Mouse (Mus musculus) limb, embryonic 10.5 days (tissue): ENCODE data around the gene Csnk1d. TPM values are rescaled to one million over a fixed set of nuclear protein-coding genes. Genes with fewer than 3 reads are reported as not detected.

Experiments used
- DNase-seq: peaks from one replicate; pipeline ENCODE4 v3.0.0-alpha.2; 2017; ENCODE audit warnings: low spot score
- H3K27ac ChIP-seq: fragments of 300-500 bp; sonication (generic); 2 replicates; pipeline ENCODE4 v1.5.1; 2016; ENCODE audit warnings: mild to moderate bottlenecking
- H3K27me3 ChIP-seq: fragments of 300-500 bp; sonication (generic); 2 replicates; pipeline ENCODE4 v1.6.1; 2016; ENCODE audit warnings: low read depth, mild to moderate bottlenecking; ENCODE audit not compliant: poor library complexity, severe bottlenecking
- H3K36me3 ChIP-seq: fragments of 300-500 bp; sonication (generic); 2 replicates; pipeline ENCODE4 v1.6.1; 2016; ENCODE audit warnings: mild to moderate bottlenecking, moderate library complexity
- H3K4me1 ChIP-seq: fragments of 300-500 bp; sonication (generic); 2 replicates; pipeline ENCODE4 v1.6.1; 2016
- H3K4me3 ChIP-seq: fragments of 300-500 bp; sonication (generic); 2 replicates; pipeline ENCODE4 v1.5.1; 2016; ENCODE audit warnings: mild to moderate bottlenecking, moderate library complexity
- H3K9me3 ChIP-seq: fragments of 300-500 bp; sonication (generic); replicated peaks from 2 replicates; pipeline ENCODE4 v1.6.1; 2016; ENCODE audit warnings: mild to moderate bottlenecking
- WGBS: fragments of 180-500 bp; shearing (Covaris S2); methylation state at CpG from one replicate; pipeline ENCODE4 v1.1.7; 2016; 5-methylcytosine and 5-hydroxymethylcytosine counted together
- polyA plus RNA-seq: library from polyadenylated mRNA; unstranded; fragments of >200 nt; fragmentation: Nextera tagmentation; extraction: Ambion mirVana; gene quantifications from 2 replicates; pipeline ENCODE4 v1.2.1, GENCODE M21; 2016

The Csnk1d gene
- polyA plus RNA-seq, 1 experiment from 2014 or later, result 136 TPM

GRCm38 (mm10) chr11:121006184-121006583 is 15.1 kb upstream of the Csnk1d start:
- Histone ChIP-seq H3K9me3 (no peaks in the 10 kb centered on the region), H3K4me1 (peaks cover 5% of the 10 kb centered on the region; the same call in 1 of the 2 replicates), H3K36me3 (no peaks in the 10 kb centered on the region), H3K27me3 (no peaks in the 10 kb centered on the region), H3K27ac (no peak overlapping the region), H3K4me3 (no peak overlapping the region)
- DNase-seq, result no peak
- WGBS, result 72% methylated on average over 6 of the region's 6 CpGs

GRCm38 (mm10) chr11:121004281-121004680 is 13.2 kb upstream of the Csnk1d start:
- Histone ChIP-seq H3K27ac (no peak overlapping the region), H3K4me1 (peaks cover 5% of the 10 kb centered on the region; the same call in 1 of the 2 replicates), H3K36me3 (0 out of 2 replicates have a peak, but pooled peaks cover under 1% of the 10 kb centered on the region), H3K9me3 (no peaks in the 10 kb centered on the region), H3K27me3 (no peaks in the 10 kb centered on the region), H3K4me3 (no peak overlapping the region)
- WGBS, result 81% methylated on average over 5 of the region's 5 CpGs
- no peak for DNase-seq

- no peak for DNase-seq
- Histone ChIP-seq H3K9me3 (no peaks in the 10 kb centered on the region), H3K27me3 (no peaks in the 10 kb centered on the region), H3K27ac (no peak overlapping the region), H3K36me3 (peaks cover 5% of the 10 kb centered on the region), H3K4me3 (no peak overlapping the region), H3K4me1 (peaks cover 4% of the 10 kb centered on the region; the same call in 1 of the 2 replicates)
- 86% methylated on average over 4 of the region's 4 CpGs for WGBS
These were observed 10.8 kb upstream of the Csnk1d start for GRCm38 (mm10) chr11:121001966-121002365.

- WGBS, result 85% methylated on average over 6 of the region's 6 CpGs
These were observed 3.6 kb upstream of the Csnk1d start for GRCm38 (mm10) chr11:120994741-120995140.

GRCm38 (mm10) chr11:120993586-120993985 is 2.5 kb upstream of the Csnk1d start:
- Histone ChIP-seq H3K4me3 (no peak overlapping the region), H3K27me3 (no peaks in the 10 kb centered on the region), H3K36me3 (peaks cover 12% of the 10 kb centered on the region), H3K4me1 (peaks cover 24% of the 10 kb centered on the region), H3K9me3 (no peaks in the 10 kb centered on the region), H3K27ac (no peak overlapping the region)
- no peak for DNase-seq
- WGBS, result 93% methylated on average over 5 of the region's 5 CpGs

More at GRCm38 (mm10) chr11:120994741-120995140, 3.6 kb upstream of the Csnk1d start:
- no peak for DNase-seq
- peaks cover 11% of the 10 kb centered on the region for H3K36me3 ChIP-seq
- no peaks in the 10 kb centered on the region for H3K27me3 ChIP-seq
- no peaks in the 10 kb centered on the region for H3K9me3 ChIP-seq
- H3K27ac ChIP-seq, result no peak overlapping the region
- H3K4me1 ChIP-seq, result peaks cover 12% of the 10 kb centered on the region
- H3K4me3 ChIP-seq, result no peak overlapping the region

GRCm38 (mm10) chr11:120993080-120993479 is 1.9 kb upstream of the Csnk1d start:
- Histone ChIP-seq H3K27ac (no peak overlapping the region), H3K4me3 (no peak overlapping the region), H3K9me3 (no peaks in the 10 kb centered on the region), H3K27me3 (no peaks in the 10 kb centered on the region), H3K36me3 (peaks cover 17% of the 10 kb centered on the region), H3K4me1 (peaks cover 29% of the 10 kb centered on the region)
- 97% methylated on average over 3 of the region's 3 CpGs for WGBS
- no peak for DNase-seq

GRCm38 (mm10) chr11:120991791-120992190 is 661 bp upstream of the Csnk1d start:
- 83% methylated on average over 3 of the region's 3 CpGs for WGBS
- Histone ChIP-seq H3K27ac (peak overlapping the region; percentile 99), H3K9me3 (no peaks in the 10 kb centered on the region), H3K27me3 (no peaks in the 10 kb centered on the region), H3K4me1 (peaks cover 35% of the 10 kb centered on the region), H3K36me3 (peaks cover 30% of the 10 kb centered on the region), H3K4me3 (peak overlapping the region; percentile 100)
- DNase-seq, result no peak

- Histone ChIP-seq H3K27me3 (no peaks in the 10 kb centered on the region), H3K36me3 (peaks cover 46% of the 10 kb centered on the region), H3K4me3 (peak overlapping the region; percentile 100), H3K27ac (peak overlapping the region; percentile 99), H3K9me3 (no peaks in the 10 kb centered on the region), H3K4me1 (peaks cover 35% of the 10 kb centered on the region)
- WGBS, result 2% methylated on average over 34 of the region's 35 CpGs
- peak; percentile 72 for DNase-seq
These were observed 876 bp downstream of the Csnk1d start for GRCm38 (mm10) chr11:120990126-120990781.

- Histone ChIP-seq H3K36me3 (peaks cover 49% of the 10 kb centered on the region), H3K4me3 (peak overlapping the region; percentile 100), H3K9me3 (no peaks in the 10 kb centered on the region), H3K4me1 (peaks cover 35% of the 10 kb centered on the region), H3K27ac (peak overlapping the region; percentile 99), H3K27me3 (no peaks in the 10 kb centered on the region)
- no peak for DNase-seq
- 61% methylated on average over 1 of the region's 1 CpGs for WGBS
These were observed 1.6 kb downstream of the Csnk1d start for GRCm38 (mm10) chr11:120989523-120989922.

GRCm38 (mm10) chr11:120988410-120988809 is 2.7 kb downstream of the Csnk1d start:
- peaks cover 59% of the 10 kb centered on the region for H3K36me3 ChIP-seq
- H3K27me3 ChIP-seq, result no peaks in the 10 kb centered on the region
- H3K27ac ChIP-seq, result no peak overlapping the region
- DNase-seq, result no peak
- 91% methylated on average over 4 of the region's 4 CpGs for WGBS
- peaks cover 35% of the 10 kb centered on the region for H3K4me1 ChIP-seq
- H3K4me3 ChIP-seq, result 0 out of 2 replicates have a peak overlapping the region, but pooled peaks have one; percentile 100
- H3K9me3 ChIP-seq, result no peaks in the 10 kb centered on the region

- peaks cover 35% of the 10 kb centered on the region for H3K4me1 ChIP-seq
- DNase-seq, result no peak
- peaks cover 67% of the 10 kb centered on the region for H3K36me3 ChIP-seq
- no peak overlapping the region for H3K4me3 ChIP-seq
- H3K27ac ChIP-seq, result no peak overlapping the region
- no peaks in the 10 kb centered on the region for H3K27me3 ChIP-seq
- 90% methylated on average over 3 of the region's 3 CpGs for WGBS
- H3K9me3 ChIP-seq, result no peaks in the 10 kb centered on the region
These were observed 3.5 kb downstream of the Csnk1d start for GRCm38 (mm10) chr11:120987608-120988007.

GRCm38 (mm10) chr11:120984448-120985330 is 6.4 kb downstream of the Csnk1d start:
- Histone ChIP-seq H3K36me3 (peaks cover 95% of the 10 kb centered on the region), H3K4me3 (no peak overlapping the region), H3K9me3 (no peaks in the 10 kb centered on the region), H3K27ac (no peak overlapping the region), H3K4me1 (peaks cover 22% of the 10 kb centered on the region), H3K27me3 (no peaks in the 10 kb centered on the region)
- DNase-seq, result no peak
- 88% methylated on average over 4 of the region's 4 CpGs for WGBS

GRCm38 (mm10) chr11:120982459-120982858 is 8.7 kb downstream of the Csnk1d start:
- Histone ChIP-seq H3K4me3 (no peak overlapping the region), H3K4me1 (no peaks in the 10 kb centered on the region), H3K27ac (no peak overlapping the region), H3K9me3 (no peaks in the 10 kb centered on the region), H3K27me3 (no peaks in the 10 kb centered on the region), H3K36me3 (peaks cover 99% of the 10 kb centered on the region)
- DNase-seq, result no peak
